Mouse (Mus musculus): ENCODE measurements around the gene Olfr814. TPM values are rescaled to one million over a fixed set of nuclear protein-coding genes. Genes with fewer than 3 reads are reported as not detected.
"Not testable (repeated sequence)": the region's sequence is repeated elsewhere in the genome, so short reads cannot be mapped to it uniquely, and the experiment has no call there.

Olfr814 gene
- total RNA-seq (2017): not detected in 2 replicates

DNA sequence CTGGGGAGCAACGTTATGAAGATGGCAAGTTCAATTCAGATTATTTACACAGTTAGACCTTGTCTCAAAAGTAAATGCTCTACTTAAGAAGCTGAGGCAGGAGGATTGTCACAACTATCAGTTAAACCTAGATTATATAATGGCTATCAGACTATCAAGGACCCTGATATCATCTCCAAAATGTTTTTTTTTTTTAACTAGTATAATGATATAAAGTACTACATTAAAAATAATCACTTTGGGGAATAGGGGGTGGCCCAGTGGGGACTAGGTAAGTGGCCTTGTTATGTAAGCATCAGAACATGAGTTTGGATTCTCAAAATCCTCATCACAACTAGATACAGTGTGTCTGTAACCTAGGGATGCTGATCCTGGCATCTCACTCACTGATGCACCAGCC is at the start of gene Olfr814:
Gene Olfr814, minus strand, starts transcription at position 101 of the 400 bp plus-strand sequence.
- ATAC-seq (replicated peaks; ENCODE audit: low read depth, poor library complexity, severe bottlenecking): not testable (repeated sequence)

DNA sequence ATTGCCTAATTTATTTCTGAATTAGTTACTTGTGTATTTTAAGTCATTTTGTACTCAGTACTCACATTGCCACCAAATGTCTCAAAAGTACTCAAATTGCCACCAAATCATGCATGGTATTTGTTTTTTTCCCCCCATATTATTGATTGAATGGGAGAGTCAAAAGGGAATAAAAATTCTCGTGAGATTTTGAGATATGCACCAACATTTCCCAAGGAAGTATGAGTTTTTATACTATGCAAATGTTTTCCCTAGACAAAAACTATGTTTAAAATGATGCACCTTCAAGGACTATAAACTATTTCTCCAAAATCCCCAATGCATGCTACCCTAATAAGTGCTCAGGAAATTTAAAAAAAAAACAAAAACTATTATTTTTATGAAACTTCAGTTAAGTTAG is 35.8 kb upstream of the Olfr814 start, which contains the start of gene Olfr816:
Gene Olfr816, minus strand, starts transcription at position 101 of the 400 bp plus-strand sequence.
- no peak for ATAC-seq (replicated peaks; ENCODE audit: low read depth, poor library complexity, severe bottlenecking)

DNA sequence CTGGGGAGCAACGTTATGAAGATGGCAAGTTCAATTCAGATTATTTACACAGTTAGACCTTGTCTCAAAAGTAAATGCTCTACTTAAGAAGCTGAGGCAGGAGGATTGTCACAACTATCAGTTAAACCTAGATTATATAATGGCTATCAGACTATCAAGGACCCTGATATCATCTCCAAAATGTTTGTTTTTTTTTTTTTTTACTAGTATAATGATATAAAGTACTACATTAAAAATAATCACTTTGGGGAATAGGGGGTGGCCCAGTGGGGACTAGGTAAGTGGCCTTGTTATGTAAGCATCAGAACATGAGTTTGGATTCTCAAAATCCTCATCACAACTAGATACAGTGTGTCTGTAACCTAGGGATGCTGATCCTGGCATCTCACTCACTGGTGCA is 26.1 kb upstream of the Olfr814 start, which contains the start of gene Olfr815:
Gene Olfr815, minus strand, starts transcription at position 101 of the 400 bp plus-strand sequence.
- not testable (repeated sequence) for ATAC-seq (replicated peaks; ENCODE audit: low read depth, poor library complexity, severe bottlenecking)

DNA sequence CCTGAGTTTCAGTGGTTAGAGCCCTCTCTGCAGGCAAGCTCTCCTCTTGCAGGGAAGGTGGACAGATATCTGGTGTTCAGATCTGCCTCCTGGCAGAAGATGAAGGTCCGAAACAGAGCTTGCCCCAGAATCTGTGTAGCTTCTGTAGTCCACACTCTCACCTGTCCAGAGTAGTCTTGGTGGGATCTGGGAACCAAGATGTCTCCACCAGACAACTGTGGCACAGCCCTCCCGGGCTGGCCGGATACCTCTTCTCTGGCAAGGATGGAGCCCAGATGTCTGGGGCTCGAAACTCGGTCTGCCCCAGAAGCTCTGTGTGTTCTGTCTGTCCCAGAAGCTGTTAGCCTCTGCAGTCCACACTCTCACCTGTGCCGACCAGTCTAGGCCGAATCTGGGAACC is 6.3 kb upstream of the Olfr814 start:
- ATAC-seq (replicated peaks; ENCODE audit: low read depth, poor library complexity, severe bottlenecking): no peak

DNA sequence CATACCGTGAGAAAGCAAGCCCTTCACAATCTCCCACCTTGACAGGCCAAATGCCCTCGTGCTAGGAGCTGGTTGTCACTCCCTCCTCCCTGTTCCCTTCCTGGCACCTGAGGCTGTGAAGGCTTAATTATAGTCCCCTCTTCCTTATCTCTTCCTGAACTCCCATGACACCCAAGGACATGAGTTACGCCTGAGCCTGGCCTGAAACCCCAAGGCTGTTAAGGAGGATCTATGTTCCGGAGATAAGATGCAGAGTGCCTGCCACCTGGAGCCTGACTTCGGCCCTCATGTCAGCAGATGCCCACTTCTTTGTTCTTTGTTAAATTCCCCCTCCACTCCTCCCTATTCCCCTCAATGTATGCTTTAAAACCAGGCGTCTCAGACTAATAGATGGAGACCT is 5.8 kb upstream of the Olfr814 start:
- ATAC-seq (replicated peaks; ENCODE audit: low read depth, poor library complexity, severe bottlenecking): not testable (repeated sequence)

DNA sequence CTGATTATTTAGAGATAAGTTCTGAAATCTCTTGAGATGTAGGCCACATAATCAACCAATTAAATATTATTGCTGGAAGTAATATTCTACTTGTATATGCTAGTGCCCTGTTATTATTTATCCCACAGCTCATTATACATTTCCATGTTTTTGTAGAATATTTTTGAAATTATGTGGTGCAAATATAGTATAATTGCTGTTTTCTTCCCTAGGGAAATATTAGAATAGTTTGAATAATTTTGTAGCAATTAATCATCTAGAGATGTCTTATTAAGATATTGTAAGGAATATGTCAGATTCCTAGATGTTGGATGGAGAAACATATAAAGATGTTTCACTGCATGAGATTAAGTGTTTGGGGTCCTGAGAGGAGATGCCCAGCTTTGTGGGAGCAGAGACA is 24.6 kb downstream of the Olfr814 start, which contains the start of gene Olfr813:
Gene Olfr813, plus strand, starts transcription at position 301 of the 400 bp plus-strand sequence.
- ATAC-seq (replicated peaks; ENCODE audit: low read depth, poor library complexity, severe bottlenecking): no peak

DNA sequence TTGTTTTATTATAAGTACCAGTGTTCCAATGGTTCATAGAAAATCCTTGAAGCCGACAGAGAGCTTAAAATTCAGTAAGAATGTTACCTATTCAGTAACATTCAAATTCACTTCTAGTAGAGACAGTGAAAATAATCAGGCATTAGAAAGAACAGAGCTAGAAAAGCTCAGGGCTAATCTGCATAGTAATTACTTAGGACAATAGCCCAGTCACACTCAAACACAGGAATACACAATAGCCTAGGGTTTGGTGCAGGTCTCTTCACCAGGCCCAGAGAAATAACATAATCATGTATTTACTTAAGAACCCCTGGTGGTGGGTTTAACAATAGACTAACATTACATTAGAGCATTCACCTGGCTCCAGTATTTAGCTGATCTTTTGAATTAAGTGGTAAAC is 32.3 kb downstream of the Olfr814 start:
- ATAC-seq (replicated peaks; ENCODE audit: low read depth, poor library complexity, severe bottlenecking): no peak

DNA sequence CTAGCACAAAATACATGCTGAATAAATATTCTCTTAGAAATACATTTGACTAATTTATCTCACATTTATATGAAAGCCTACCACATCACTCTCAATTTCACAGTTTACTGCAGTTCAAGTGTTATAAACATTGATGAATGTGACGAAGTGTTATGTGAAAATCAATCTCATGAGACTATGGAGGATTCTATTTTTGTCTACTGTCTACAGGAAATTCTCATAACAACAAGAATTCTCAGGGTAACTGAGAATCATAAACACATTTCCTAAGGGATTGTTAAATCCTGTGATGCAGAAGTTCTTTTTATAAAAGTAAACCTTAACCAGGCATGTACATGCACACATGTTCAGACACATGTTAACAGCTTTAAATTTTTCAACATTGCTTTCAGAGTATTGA is 33.7 kb downstream of the Olfr814 start, which contains the start of gene Olfr812:
Gene Olfr812, minus strand, starts transcription at position 101 of the 400 bp plus-strand sequence.
- no peak for ATAC-seq (replicated peaks; ENCODE audit: low read depth, poor library complexity, severe bottlenecking)

Other genes with a start within 250 kb of the Olfr814 start
- not detected in 2 replicates for gene Olfr799, start 242.4 kb downstream of the Olfr814 start, total RNA-seq (2017)
- not detected in 2 replicates for gene Olfr800, start 222.2 kb downstream of the Olfr814 start, total RNA-seq (2017)
- gene Olfr801, start 206.0 kb downstream of the Olfr814 start, total RNA-seq (2017): not detected in 2 replicates
- gene Olfr802, start 191.7 kb downstream of the Olfr814 start, total RNA-seq (2017): not detected in 2 replicates
- gene Olfr803, start 185.6 kb downstream of the Olfr814 start, total RNA-seq (2017): not detected in 2 replicates
- not detected in 2 replicates for gene Olfr804, start 176.6 kb downstream of the Olfr814 start, total RNA-seq (2017)
- gene Olfr805, start 150.5 kb downstream of the Olfr814 start, total RNA-seq (2017): not detected in 2 replicates
- gene Olfr806, start 137.9 kb downstream of the Olfr814 start, total RNA-seq (2017): not detected in 2 replicates
- gene Olfr807, start 122.1 kb downstream of the Olfr814 start, total RNA-seq (2017): not detected in 2 replicates
- not detected in 2 replicates for gene Olfr808, start 114.4 kb downstream of the Olfr814 start, total RNA-seq (2017)
- not detected in 2 replicates for gene Olfr809, start 105.2 kb downstream of the Olfr814 start, total RNA-seq (2017)
- not detected in 2 replicates for gene Olfr810, start 84.9 kb downstream of the Olfr814 start, total RNA-seq (2017)
- gene Olfr811, start 75.5 kb downstream of the Olfr814 start, total RNA-seq (2017): not detected in 2 replicates
- gene Olfr812, start 33.8 kb downstream of the Olfr814 start, total RNA-seq (2017): not detected in 2 replicates
- not detected in 2 replicates for gene Olfr813, start 24.5 kb downstream of the Olfr814 start, total RNA-seq (2017)
- not detected in 2 replicates for gene Olfr815, start 26.0 kb upstream of the Olfr814 start, total RNA-seq (2017)
- gene Olfr816, start 35.7 kb upstream of the Olfr814 start, total RNA-seq (2017): not detected in 2 replicates
- not detected in 2 replicates for gene Olfr818, start 69.2 kb upstream of the Olfr814 start, total RNA-seq (2017)
- not detected in 2 replicates for gene Olfr819, start 87.4 kb upstream of the Olfr814 start, total RNA-seq (2017)
- gene Olfr247, start 96.3 kb upstream of the Olfr814 start, total RNA-seq (2017): not detected in 2 replicates
- gene Gm10310, start 105.2 kb upstream of the Olfr814 start, total RNA-seq (2017): not detected in 2 replicates
- gene Olfr820, start 132.8 kb upstream of the Olfr814 start, total RNA-seq (2017): not detected in 2 replicates
- not detected in 2 replicates for gene Olfr821, start 150.5 kb upstream of the Olfr814 start, total RNA-seq (2017)
- gene Olfr822, start 191.4 kb upstream of the Olfr814 start, total RNA-seq (2017): not detected in 2 replicates
- gene Olfr823, start 235.5 kb upstream of the Olfr814 start, total RNA-seq (2017): not detected in 2 replicates